Mouse (Mus musculus) erythroblast, embryonic 14.5 days (primary cell): Measurements from ENCODE around the gene Myog. TPM values are rescaled to one million over a fixed set of nuclear protein-coding genes. Genes with fewer than 3 reads are reported as not detected.

Source experiments
- H3K27me3 ChIP-seq: 2 replicates; pipeline ENCODE4 v1.6.1; 2012; ENCODE audit warnings: inconsistent platforms; ENCODE audit not compliant: control insufficient read depth
- H3K36me3 ChIP-seq: 2 replicates; pipeline ENCODE4 v1.6.1; 2012; ENCODE audit warnings: mild to moderate bottlenecking, inconsistent platforms; ENCODE audit not compliant: control insufficient read depth
- H3K4me1 ChIP-seq: 2 replicates; pipeline ENCODE4 v1.6.1; 2012; ENCODE audit warnings: inconsistent platforms; ENCODE audit not compliant: control insufficient read depth
- H3K4me3 ChIP-seq: replicated peaks from 2 replicates; pipeline ENCODE3; 2012; ENCODE audit warnings: moderate library complexity, mild to moderate bottlenecking, inconsistent platforms
- H3K9me3 ChIP-seq: 2 replicates; pipeline ENCODE4 v1.6.1; 2012; ENCODE audit warnings: low read length, inconsistent platforms, mixed read lengths; ENCODE audit not compliant: control insufficient read depth
- GATA1 ChIP-seq: IDR thresholded peaks from 2 replicates; pipeline ENCODE4 v1.6.1; 2012; ENCODE audit warnings: low read length, inconsistent platforms, mixed read lengths
- TAL1 ChIP-seq: IDR thresholded peaks from 3 replicates; pipeline ENCODE4 v1.6.1; 2012; ENCODE audit warnings: low read length, inconsistent platforms, mixed read lengths
- polyA plus RNA-seq: library from polyadenylated mRNA; stranded (reverse); fragments of >175 nt; gene quantifications from 2 replicates; pipeline ENCODE4 v1.2.3, GENCODE M21; 2012

Myog gene
- polyA plus RNA-seq, 1 experiment, result not detected

DNA sequence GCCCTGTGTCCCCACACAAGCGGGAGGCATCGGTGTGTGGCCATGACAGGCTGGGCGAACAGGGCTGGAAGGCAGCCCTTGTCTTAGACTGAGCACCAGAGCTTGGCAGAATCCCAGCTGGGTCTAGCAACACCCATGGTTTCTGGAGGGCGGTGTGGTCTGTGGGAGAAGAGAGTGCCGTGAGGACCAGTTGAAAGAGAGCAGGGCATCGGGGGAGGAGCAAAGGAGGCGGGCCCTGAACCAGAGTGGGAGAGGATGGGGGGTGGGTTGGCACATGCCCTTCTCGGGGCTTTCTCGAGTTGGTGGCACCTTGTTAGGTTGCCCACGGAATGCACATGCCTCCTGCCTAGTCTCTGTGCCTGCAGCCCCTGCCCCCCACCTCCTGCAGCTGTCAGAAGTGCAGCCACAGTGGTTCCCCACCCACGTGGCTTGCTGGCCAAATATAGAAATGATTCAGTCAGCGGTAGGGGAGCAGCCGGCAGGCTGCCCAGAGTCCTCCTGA is 43.0 kb downstream of the Myog start, which contains the start of gene Ppfia4:
Ppfia4 (minus strand) TSS at position 159 of the 502 bp plus-strand sequence.
- Histone ChIP-seq H3K27me3 (no peaks in the 10 kb centered on the region; the same call in 1 of the 2 replicates), H3K9me3 (no peaks in the 10 kb centered on the region), H3K4me1 (peaks cover 15% of the 10 kb centered on the region), H3K4me3 (no peak within 1 kb of the TSS), H3K36me3 (no peaks in the 10 kb centered on the region)
- TF ChIP-seq GATA1 (no peak), TAL1 (no peak)

DNA sequence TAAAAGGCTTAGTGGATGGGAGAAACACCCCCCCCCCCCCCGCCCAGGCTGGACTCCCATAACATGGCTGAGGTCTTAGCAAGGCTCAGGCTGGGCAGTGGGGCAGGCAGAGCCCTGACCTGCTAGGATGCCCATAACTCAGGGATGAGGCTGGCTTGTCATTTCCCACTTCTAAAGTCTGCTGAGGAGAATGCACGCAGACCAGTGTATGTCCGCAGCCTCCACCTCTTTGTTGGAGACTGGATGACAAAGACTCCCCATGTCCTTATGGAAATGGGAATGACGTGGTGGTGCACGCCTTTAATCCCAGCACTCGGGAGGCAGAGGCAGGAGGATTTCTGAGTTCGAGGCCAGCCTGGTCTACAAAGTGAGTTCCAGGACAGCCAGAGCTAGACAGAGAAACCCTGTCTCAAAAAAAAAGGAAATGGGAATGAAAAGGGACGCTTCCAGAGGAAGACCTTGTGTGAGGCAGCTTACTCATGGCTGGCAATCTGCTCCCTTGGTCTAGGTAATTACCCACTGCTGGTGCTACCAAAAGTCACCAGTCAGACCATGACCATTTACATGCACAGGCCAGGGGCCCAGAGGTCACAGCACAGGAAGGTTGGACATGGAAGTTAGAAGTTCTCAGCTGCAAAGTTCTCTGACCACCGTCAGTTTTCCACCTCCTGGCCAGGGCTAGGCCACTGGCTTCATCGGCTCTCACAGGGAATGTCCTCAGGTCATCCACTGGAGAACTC is 43.8 kb downstream of the Myog start:
- Histone ChIP-seq H3K4me3 (no peak overlapping the region), H3K4me1 (peaks cover 15% of the 10 kb centered on the region), H3K27me3 (no peaks in the 10 kb centered on the region; the same call in 1 of the 2 replicates), H3K9me3 (no peaks in the 10 kb centered on the region), H3K36me3 (no peaks in the 10 kb centered on the region)
- TF ChIP-seq TAL1 (no peak), GATA1 (no peak)

DNA sequence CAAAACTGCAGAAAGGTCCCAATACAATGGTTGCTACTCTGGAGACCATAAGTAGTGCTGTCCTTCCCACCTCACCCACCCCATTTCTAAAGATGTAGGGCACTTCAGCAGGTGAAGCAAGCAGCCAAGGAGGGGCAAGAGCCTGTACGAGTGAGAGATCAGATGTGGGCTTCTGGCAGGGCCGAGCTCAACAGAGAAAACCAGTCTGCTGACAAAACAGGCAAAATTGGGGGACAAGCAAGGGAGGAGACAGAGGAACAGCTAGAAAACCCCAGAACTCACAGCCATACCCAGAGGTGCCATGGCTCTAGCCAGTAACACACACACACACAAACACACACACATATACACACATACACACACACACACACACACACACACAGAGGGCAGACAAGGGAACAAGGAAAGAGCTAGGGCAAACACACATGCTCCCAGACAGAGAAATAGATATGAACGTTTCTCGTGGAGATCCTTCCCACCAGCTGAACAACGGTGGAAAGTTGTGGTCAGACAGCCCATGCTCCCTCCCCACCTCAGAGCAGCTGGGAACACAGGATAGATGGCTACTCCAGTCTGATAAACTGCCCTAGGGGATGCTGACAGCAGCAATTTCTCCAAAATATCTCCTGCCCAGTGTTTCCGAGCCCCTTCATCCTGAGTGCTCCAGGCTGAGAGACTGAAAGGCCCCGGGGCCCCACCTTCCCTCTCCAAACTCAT is 44.5 kb downstream of the Myog start:
- no peaks in the 10 kb centered on the region for H3K9me3 ChIP-seq
- no peak overlapping the region for H3K4me3 ChIP-seq
- peaks cover 15% of the 10 kb centered on the region for H3K4me1 ChIP-seq
- TF ChIP-seq GATA1, result no peak
- TF ChIP-seq TAL1, result no peak
- no peaks in the 10 kb centered on the region; the same call in 1 of the 2 replicates for H3K27me3 ChIP-seq
- H3K36me3 ChIP-seq, result no peaks in the 10 kb centered on the region

DNA sequence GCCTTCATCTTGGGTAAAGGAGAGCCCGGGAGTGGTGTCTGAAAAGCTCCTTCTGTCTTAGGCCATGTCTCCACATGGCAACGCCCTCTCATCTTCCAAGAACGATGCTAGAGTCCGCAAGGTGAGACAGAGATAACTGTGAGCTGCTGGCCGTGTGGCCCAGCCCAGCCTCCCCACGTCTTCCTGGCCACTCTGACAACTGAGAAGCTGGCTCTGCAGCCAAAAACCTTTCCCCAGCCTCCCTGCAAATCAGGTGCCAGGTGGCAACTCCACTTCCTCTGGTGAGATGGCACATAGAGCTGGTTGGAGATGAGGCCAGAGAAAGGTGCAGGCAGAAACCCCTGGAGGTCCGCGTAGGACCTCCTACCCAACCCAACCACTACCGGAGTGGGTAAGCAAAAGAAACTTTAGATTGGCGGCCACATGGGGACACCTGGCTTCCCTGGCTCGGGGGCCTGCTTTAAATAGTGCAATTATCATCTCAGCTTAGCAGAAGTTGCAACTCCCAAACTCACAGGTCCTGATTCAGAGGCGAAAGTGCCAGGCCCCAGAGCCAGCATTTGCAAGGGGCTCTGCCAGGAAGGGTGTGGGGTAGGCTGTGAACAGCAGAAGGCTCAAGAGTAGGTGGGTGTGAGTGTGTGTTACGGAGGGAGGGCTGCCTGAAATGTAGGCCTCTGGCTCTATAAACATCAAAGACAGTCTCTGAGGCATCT is 45.6 kb downstream of the Myog start:
- peaks cover 15% of the 10 kb centered on the region for H3K4me1 ChIP-seq
- no peak for TF ChIP-seq TAL1
- TF ChIP-seq GATA1, result no peak

DNA sequence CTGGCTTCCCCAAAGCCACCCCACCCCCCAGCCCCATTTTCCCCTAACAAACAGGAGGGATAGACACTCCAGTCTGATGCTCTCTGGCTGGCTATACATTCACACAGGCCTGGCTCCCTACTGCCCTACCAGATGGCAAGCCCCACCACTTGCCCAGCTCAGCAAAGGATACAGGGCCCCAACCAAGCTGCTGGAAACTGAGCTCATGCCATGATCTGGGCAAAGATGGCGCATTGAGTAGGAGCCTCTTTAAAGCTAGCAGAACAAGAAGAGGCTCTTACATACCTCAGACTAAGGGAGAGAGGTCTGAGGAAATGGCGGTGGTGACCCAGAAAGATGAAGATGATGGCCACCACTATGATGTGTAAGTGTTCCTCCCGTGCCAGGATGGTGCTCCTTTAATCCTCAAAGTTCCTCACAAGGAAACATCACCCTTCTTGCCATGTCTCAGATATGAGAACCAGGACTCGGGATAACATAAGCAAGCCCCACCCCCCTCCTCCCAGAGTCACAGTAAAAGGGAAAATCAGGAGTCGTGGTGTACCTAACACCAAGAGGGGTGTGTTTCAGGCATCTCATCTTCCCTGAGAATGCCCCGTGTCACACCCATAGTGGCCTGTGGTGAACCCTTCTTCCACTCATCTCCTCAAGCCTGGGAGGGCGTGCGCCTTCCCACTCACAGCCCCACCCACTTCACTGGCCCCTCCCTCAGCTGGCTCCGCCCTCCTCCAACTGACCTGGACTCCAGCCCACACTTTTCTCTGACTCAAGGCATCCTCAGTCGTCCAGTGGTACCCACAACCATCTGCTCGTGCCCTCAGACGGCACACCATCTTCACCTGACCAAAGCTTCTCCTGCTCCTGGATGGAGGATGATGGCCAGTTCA is 46.4 kb downstream of the Myog start:
- H3K4me1 ChIP-seq, result peaks cover 15% of the 10 kb centered on the region
- no peaks in the 10 kb centered on the region; the same call in 1 of the 2 replicates for H3K27me3 ChIP-seq
- TF ChIP-seq GATA1, result no peak
- TF ChIP-seq TAL1, result no peak
- no peaks in the 10 kb centered on the region for H3K9me3 ChIP-seq
- no peaks in the 10 kb centered on the region for H3K36me3 ChIP-seq
- H3K4me3 ChIP-seq, result no peak overlapping the region

More for the DNA sequence above, 45.6 kb downstream of the Myog start:
- H3K9me3 ChIP-seq, result no peaks in the 10 kb centered on the region
- no peaks in the 10 kb centered on the region; the same call in 1 of the 2 replicates for H3K27me3 ChIP-seq
- no peak overlapping the region for H3K4me3 ChIP-seq
- H3K36me3 ChIP-seq, result no peaks in the 10 kb centered on the region

DNA sequence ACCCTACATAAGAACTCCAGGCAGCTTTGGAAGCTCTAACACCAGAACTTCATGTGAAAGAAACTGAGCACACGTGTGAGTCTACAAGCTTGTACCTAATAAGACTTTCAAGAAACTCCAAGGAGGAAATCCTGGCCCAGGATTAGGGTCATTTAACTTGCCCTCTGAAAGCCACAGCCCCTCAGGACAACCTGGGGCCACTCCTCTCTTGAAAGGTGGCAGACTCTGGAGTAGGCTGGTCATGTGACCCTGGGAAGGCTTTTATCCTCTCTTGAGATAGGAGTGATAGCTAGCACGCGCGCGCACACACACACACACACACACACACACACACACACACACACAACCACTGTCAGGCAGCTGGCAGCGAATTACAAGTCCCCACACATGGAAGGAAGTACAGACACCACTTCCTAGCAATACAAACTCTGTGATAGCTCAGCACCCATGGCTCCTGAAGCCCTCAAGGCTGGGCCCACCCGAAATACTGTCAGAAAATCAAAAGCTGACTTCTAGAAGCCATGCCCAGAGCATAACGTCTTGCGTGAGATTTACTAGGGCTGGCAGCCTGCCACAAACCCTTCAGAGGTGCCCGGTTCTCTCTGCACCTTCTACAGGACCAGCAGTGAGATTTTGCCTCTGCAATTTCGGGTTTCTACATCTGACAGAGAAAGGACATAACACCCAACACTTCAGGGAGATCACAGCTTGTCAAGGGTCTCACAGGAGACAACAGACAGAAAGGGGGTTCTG is 47.3 kb downstream of the Myog start:
- Histone ChIP-seq H3K4me1 (peaks cover 15% of the 10 kb centered on the region), H3K36me3 (no peaks in the 10 kb centered on the region), H3K9me3 (no peaks in the 10 kb centered on the region), H3K4me3 (no peak overlapping the region), H3K27me3 (no peaks in the 10 kb centered on the region; the same call in 1 of the 2 replicates)
- TF ChIP-seq TAL1 (no peak), GATA1 (no peak)

DNA sequence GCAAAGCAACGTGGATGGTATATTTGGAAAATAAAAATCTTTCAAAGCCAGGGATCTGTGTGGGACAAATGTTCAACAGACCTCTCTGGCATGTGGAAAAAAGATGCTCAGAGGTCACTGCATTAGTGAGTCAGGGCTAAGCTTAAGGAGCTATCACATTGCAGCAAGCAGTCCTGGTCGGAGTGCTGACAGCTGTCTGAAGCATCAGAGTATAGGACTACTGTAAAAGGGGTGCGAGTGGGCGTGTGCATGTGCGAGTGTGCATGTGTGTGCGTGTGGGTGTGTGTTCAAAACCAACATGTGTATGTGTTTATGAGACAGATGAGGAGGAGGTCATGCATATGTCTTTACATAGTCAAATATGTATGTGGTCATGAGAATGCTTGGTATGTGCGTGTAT is 49.4 kb downstream of the Myog start:
- Histone ChIP-seq H3K4me3 (no peak overlapping the region), H3K27me3 (peaks cover 8% of the 10 kb centered on the region), H3K9me3 (no peaks in the 10 kb centered on the region), H3K36me3 (no peaks in the 10 kb centered on the region), H3K4me1 (peaks cover 17% of the 10 kb centered on the region)
- TF ChIP-seq GATA1, result no peak
- no peak for TF ChIP-seq TAL1
